ENCODE assay signal across 8 mouse cellular contexts in genomic region chr13:68581747-68582516, GRCm38 (mm10). TPM values are rescaled to one million over a fixed set of nuclear protein-coding genes. Genes with fewer than 3 reads are reported as not detected.
DNase-seq lines count a peak whose midpoint lies in the region; ATAC-seq lines count a peak whose summit lies in the region.

Gene Mtrr (minus strand): TSS chr13:68582149.
Gene Fastkd3 (plus strand): TSS chr13:68582234.

- H3K4me2 ChIP-seq in lung, embryonic 16.5 days (ENCODE audit: low read depth, low read length): peak within 1 kb of the TSS; percentile 79

- H3K4me3 ChIP-seq in lung, embryonic 16.5 days (ENCODE audit: low read length): peak within 1 kb of the TSS; percentile 83

- no peaks in the 10 kb centered on the region for H3K27me3 ChIP-seq in lung, embryonic 16.5 days (ENCODE audit: control insufficient read depth, insufficient read depth, low read depth, low read length)

- H3K27ac ChIP-seq in lung, embryonic 16.5 days (ENCODE audit: low read length): peak within 1 kb of the TSS; percentile 82

- 0% methylated on average over 75 of the region's 81 CpGs for WGBS in lung, embryonic 16.5 days

- H3K4me1 ChIP-seq in lung, embryonic 16.5 days (replicated peaks; ENCODE audit: control insufficient read depth, insufficient read depth, low read length): peaks cover 15% of the 10 kb centered on the region; the same call in 1 of the 2 replicates

- DNase-seq in MEL-GATA-1-ER (ENCODE audit: extremely low read depth, low read depth): peak; percentile 78
- peak; percentile 98 for DNase-seq in cerebellum, adult 8-10 months
- peak; percentile 97 for DNase-seq in forelimb bud, embryonic 11.5 days (ENCODE audit: low read depth, low spot score)
- DNase-seq in layer of hippocampus, adult 9-10 months (ENCODE audit: low spot score): peak; percentile 87
- peak; percentile 95 for DNase-seq in ovary, postnatal 10 days (ENCODE audit: low spot score)
- peak; percentile 92 to 95 for DNase-seq in thymus, postnatal 10 days (ENCODE audit: low spot score in 2 of 2)

- ATAC-seq in hematopoietic stem cell, adult 5-6 weeks (replicated peaks in 1 of 2; ENCODE audit: insufficient read depth in 1 of 2, low FRiP score in 2 of 2, low TSS enrichment in 1 of 2, low read depth in 1 of 2, poor library complexity in 2 of 2, severe bottlenecking in 2 of 2): peak; percentile 96
- peak; percentile 97 for ATAC-seq in lung, embryonic 16.5 days (ENCODE audit: low read depth)

- peaks cover 26% of the 10 kb centered on the region for H3K36me3 ChIP-seq in lung, embryonic 16.5 days (ENCODE audit: control insufficient read depth, insufficient read depth, low read length)

- no peaks in the 10 kb centered on the region for H3K9me3 ChIP-seq in lung, embryonic 16.5 days (ENCODE audit: control insufficient read depth, low read length)

- H3K9ac ChIP-seq in lung, embryonic 16.5 days (ENCODE audit: low read length): peak within 1 kb of the TSS; percentile 87

RNA-seq across cellular contexts. Expression of gene Mtrr, which starts in this region (rescaled TPM):
- total RNA-seq in hematopoietic stem cell, adult 5-6 weeks (2017): 16.6 and 21.5 TPM in 2 replicates
- 21.5 and 22.6 TPM in 2 replicates for polyA plus RNA-seq in lung, embryonic 16.5 days (2015; fragmentation: Nextera tagmentation; extraction: Ambion mirVana)

RNA-seq across cellular contexts. Expression of gene Fastkd3, which starts in this region (rescaled TPM):
- 7.1 and 9.9 TPM in 2 replicates for total RNA-seq in hematopoietic stem cell, adult 5-6 weeks (2017)
- 33.4 and 38.9 TPM in 2 replicates for polyA plus RNA-seq in lung, embryonic 16.5 days (2015; fragmentation: Nextera tagmentation; extraction: Ambion mirVana)

Comparison
In these comparisons a context has a peak if more than half of its experiments do, and no peak if none do; other contexts are left out.
1. Peak in every context shown above with its lines: DNase-seq, ATAC-seq, H3K4me3 ChIP-seq and H3K27ac ChIP-seq.